Mouse (Mus musculus): ENCODE results near the gene Lhx8.

Gene Lhx8

GRCm38 (mm10) chr3:154321921-154322574, 8.4 kb downstream of the Lhx8 start:
- DNase-seq (ENCODE audit: low read depth, low spot score): no peak

- DNase-seq (ENCODE audit: low read depth, low spot score): no peak
Observed at GRCm38 (mm10) chr3:154317651-154318248, 12.7 kb downstream of the Lhx8 start.

DNA sequence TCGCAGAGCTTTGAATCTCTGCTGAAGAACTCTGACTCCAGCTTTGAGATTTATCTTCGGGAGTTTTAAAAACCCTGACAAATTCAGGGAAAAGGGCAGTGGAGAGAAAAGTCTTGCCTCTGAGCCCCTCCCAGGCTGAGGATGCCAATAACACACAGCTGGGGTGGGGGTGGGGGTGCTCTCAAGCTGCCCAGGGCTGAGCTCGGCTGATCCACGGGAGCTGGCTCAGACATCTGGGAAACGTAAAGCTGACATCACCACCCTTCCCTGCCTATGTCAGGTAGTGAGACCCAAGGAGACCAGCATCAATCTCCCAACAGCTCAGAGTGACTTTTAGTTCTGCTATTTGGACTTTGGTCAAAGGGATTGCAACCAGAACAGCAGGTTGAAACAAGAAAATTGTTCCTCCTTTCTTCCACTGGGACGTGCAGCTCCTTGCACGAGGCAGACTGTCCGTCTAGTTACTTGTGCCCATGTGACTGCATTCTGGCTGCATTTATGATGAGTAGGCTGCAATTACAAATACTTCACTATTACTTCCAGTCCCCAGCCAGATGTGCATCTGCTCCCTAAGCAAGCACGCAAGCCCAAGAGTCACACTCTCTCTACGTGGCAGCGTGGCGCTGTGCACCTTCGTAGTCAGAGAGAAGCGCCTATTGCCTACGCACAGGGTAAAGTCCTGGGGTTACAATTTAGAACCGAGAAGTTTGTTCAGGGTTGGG, 25.1 kb downstream of the Lhx8 start:
- DNase-seq (ENCODE audit: low read depth, low spot score): no peak

DNA sequence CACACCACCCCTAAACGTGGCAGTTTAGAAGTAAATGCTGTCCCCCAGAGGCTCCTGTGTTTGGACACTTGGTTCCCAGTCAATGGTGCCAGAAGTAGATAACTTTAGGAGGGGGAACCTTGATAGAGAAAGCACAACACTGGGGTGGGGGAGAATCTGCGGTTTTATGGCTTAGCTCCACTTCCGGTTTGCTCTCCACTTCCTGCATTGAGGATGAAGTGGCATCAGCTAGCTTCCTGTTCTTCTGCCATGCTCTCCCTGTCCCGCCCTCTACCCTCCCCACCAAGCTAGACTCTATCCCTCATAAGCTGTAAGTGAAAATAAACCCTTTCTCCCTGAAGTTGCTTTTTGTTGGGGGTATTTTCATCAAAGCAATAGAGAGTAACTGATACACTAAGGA, 29.4 kb downstream of the Lhx8 start:
- no peak for DNase-seq (ENCODE audit: low read depth, low spot score)

DNA sequence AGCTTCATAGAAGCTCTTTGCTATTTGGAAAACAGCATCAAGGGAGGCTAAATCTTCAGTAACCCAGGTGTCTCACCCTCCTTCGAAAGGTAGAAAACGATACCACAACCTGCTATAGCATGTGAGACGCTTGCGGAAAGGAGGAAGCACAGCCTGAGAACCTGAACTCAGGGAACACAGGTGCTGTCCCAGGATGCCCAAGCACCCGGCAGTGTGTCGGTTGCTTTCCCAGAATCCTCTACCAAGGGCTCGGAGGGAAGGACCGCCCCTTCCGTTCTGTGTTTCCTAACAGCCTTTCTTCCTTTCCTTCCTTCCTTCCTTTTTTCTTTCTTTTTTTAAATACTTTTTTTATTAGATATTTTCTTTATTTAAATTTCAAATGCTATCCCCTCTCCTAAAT, 30.5 kb downstream of the Lhx8 start:
- no peak for DNase-seq (ENCODE audit: low read depth, low spot score)

DNA sequence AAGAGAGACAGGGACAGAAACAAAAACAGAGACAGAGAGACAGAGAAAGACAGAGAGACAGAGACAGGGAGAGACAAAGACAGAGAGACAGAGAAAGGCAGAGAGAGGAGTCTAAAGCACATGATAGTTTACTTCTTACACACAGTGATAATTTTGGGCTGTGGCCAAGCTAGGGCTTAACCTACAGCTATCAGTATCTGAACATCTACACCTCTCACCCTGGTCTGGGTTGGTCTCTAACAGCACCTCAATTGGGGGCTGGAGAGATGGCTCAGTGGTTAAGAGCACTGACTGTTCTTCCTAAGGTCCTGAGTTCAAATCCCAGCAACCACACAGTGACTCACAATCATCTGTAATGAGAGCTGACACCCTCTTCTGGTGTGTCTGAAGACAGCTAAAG, 32.0 kb downstream of the Lhx8 start:
- no peak for DNase-seq (ENCODE audit: low read depth, low spot score)

DNA sequence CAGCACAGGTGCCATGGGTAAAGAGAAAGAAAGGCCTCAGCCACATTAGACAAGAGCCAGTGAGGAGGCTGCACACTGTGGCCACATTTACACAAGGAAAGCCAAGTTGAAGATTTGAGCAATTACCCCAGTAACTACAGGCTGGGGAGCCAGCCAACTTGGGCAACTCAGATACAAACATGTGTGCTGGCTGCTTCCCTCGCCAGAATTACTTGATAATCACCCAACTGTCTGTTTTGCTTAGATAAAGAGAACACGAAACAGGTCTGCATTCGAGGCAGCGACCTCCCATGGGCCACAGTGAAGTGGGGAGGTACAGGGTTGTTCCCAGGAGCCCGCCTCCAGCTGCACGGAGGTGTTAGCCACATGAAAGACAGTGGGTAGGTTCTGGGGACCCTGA, 33.0 kb downstream of the Lhx8 start:
- DNase-seq (ENCODE audit: low read depth, low spot score): no peak

DNA sequence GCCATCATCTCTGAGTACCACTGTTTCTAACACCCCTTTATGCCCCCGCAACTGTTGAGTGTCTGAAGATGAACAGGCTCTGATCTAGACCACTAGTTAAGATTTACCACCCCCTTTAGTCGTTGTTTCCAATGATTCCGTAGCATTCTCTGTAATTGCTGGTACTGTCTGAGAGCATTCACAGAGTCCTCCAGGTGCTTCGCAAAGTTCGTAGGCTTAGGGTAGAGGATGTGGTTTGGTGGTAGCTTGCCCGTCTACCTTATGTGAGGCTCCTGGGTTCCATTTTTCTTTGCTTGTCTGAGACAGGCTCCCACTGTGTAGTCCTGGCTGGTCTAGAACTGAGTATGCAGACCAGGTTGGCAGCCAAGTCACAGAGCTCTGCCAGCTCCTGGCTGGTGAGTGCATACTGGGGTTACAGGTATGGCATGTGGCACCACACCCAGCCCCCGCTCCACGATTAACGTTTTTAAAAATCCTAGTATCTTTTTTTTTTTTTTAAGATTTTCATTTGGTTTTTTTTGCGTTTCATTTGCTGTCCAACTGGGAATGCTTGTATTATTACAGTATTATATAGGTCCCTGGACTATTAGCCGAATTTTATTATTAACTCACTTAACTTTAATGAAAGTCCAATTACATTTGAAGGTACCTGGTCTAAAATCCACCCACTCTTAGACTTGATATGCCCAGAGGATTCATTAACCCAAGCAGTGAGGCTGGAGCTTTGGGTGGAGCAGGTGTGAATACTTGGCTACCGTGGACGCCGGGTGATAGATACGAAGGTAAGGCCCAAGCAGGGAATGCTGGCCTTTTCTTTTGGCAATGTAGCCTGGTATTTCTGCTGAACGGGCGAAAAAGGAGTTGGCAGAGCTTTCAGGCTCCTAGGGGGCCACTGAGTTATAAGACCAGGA, 35.3 kb downstream of the Lhx8 start:
- no peak for DNase-seq (ENCODE audit: low read depth, low spot score)

DNA sequence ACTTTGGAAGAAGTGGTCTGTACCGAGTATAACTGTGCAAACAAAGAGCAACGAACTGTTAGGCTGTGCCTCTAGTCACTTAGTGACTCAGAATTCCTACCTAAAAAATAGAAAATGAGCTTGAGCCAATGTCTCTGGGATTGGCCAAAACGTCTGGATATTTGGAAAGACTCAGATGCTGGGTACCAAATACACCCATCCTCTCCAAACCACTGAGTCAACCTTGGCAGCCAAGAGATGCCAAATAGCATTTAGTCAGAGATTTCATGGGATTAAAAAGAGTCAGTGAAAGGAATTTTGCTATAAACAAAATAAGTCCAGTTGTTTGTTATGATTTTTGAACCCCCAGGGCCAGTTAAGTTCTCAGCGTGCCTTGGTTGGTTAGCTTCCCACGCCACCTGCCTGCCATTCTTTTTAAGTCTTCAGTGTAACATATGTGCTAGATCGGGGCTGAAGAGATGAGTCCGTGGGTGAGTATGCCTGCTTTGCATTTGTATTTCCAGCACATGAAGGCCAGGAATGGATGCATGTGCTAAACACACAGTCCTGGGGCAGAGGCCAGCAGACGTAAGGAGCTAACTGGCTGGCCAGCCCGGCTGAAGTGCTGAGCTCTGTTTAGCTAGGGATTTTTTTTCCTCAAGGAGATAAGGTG, 36.5 kb downstream of the Lhx8 start:
- no peak for DNase-seq (ENCODE audit: low read depth, low spot score)

GRCm38 (mm10) chr3:154292126-154292525, 38.3 kb downstream of the Lhx8 start:
- no peak for DNase-seq (ENCODE audit: low read depth, low spot score)

- no peak for DNase-seq (ENCODE audit: low read depth, low spot score)
Observed at GRCm38 (mm10) chr3:154290351-154290750, 40.1 kb downstream of the Lhx8 start.

DNA sequence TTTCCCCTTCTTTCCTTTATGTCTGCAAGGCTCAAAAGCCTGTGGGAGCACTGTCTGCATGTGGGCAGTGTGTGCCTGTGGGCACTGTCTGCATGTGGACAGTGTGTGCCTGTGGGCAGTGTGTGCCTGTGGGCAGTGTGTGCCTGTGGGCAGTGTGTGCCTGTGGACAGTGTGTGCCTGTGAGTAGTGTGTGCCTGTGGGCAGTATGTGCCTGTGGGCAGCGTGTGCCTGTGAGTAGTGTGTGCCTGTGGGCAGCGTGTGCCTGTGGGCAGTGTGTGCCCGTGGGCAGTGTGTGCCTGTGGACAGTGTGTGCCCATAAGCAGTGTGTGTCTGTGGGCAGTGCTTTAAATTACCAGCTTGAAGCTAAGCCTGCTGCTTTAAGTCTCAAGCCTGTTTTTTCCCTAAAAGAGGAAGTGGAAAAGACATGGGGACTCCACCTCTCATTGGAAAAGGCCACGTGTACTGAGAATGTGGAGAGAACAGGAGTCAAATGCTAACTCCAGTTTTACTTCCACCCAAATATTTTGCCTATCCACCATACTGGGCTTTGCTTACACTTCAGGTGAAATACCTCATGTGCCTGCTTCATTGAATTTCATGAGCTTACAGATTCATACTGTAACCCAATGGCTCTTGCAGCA, 41.9 kb downstream of the Lhx8 start:
- no peak for DNase-seq (ENCODE audit: low read depth, low spot score)

GRCm38 (mm10) chr3:154287217-154287616, 43.2 kb downstream of the Lhx8 start:
- DNase-seq (ENCODE audit: low read depth, low spot score): no peak

DNA sequence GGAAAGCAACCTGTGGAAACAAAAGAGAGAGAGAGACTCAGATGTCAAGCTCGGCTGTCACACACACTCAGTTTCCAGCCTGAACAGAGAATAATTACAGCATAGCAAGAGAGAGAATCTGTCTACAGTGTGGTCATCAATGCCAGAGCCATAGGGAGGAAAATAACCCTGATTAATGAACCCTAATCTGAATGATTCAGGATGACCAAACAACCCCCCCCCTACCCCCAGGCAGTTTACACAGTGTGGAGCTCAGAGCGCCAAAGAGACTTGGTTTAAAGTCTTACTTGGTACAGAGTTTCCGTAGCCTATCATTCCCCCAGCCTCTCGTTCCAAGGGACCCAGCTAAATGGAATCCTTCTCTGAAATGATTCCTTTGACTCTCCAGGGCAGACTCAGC, 45.1 kb downstream of the Lhx8 start:
- no peak for DNase-seq (ENCODE audit: low read depth, low spot score)

- no peak for DNase-seq (ENCODE audit: low read depth, low spot score)
Observed at GRCm38 (mm10) chr3:154284260-154284659, 46.2 kb downstream of the Lhx8 start.

DNA sequence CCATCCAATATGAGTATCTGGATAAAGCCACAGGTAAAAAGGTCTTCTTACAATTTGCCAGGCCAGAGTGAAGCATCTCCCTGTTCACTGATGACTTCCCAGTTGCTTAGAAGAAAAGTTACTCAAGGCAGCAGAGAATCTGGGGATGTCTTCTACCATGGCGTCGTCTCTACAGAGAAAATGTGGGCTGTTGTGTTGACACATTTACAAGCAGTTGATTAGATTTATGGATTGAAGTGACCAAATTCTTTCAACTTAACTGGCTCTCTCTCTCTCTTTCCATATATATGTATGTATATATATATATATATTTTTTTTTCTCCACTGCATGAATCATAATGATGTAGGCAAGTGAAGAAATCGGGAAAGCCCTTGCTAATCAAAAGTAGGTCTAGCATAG, 55.8 kb downstream of the Lhx8 start:
- no peak for DNase-seq (ENCODE audit: low read depth, low spot score)

GRCm38 (mm10) chr3:154269757-154270366, 60.6 kb downstream of the Lhx8 start:
- peak; percentile 47 for DNase-seq (ENCODE audit: low read depth, low spot score)

DNA sequence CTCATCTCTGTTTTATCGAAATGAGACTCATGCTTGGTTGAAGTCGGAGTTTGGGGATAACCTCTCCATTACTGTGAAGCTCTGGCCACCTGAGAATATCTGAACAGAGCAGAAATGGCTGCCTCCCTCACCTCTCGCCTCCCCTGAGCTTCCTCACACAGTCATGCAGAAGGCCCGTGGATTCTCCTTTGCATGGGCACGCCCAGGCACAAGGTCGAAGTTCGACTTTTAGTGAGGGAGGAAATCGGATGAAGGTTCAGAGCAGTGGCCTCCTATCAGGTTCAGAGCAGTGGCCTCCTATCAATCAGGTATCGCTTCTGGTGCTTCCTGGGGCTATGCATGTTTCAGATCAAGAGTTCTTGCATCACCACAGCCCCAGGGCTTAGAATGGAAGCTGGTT, 62.1 kb downstream of the Lhx8 start:
- no peak for DNase-seq (ENCODE audit: low read depth, low spot score)

DNA sequence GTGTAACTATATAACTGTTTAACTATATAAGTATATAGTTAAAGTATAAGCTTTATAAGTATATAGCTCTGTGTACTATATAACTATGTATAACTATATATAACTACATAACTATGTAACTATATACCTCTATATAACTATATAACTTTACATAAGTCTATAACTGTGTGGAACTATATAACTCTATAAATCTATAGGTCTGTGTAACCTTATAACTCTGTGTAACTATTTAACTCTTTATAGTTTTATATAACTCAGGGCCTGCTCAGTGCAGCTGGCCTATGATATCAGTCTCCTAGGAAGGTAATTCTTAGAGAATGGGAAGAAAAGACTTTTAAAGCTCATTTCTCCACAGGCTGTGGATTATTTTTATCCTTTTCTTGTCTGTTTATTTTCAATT, 73.1 kb downstream of the Lhx8 start:
- no peak for DNase-seq (ENCODE audit: low read depth, low spot score)

Measured in WW6 (cell line).